Mouse (Mus musculus): Measurements from ENCODE around the gene Rbm38. TPM values are rescaled to one million over a fixed set of nuclear protein-coding genes. Genes with fewer than 3 reads are reported as not detected.

The Rbm38 gene
- 3.9 TPM in 2 replicates for polyA plus RNA-seq (2021; fragmentation: Nextera tagmentation)
- long read RNA-seq, experiment 1, transcript Rbm38-201 (4 exons, 1,768 nt), result major isoform, 5 of 6 reads
- long read RNA-seq, experiment 1, partial matches to known transcripts, result 0 of 6 reads
- long read RNA-seq, experiment 1, other reads (novel, unspliced or antisense), result 0 of 6 reads
- long read RNA-seq, experiment 2, transcript Rbm38-201 (4 exons, 1,768 nt), result major isoform, 23 of 24 reads
- long read RNA-seq, experiment 2, partial matches to known transcripts, result 0 of 24 reads
- long read RNA-seq, experiment 2, other reads (novel, unspliced or antisense), result 0 of 24 reads

DNA sequence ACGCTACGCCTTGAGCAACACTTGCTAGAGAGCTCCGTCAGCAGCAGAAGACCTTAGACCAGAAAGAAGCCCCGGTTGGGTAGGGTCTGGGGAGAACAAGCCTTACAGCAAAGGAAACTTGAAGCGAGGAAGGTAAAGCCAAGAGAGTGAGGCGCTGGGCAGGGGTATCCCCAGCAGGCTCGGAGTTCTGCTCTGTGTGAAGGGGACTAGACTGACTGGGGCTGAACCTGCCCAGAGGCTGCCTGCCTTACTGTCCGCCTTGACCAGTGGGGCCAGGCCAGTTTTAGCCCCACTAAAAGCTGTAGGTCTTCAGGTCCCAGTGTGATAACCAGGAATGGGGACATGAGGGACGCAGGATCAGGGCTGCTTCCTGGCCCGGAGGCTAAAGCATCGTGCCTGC lies at the start of gene Rbm38:
Gene Rbm38 (plus strand): TSS at position 69 of the 400 bp plus-strand sequence.

GRCm38 (mm10) chr2:172977409-172978130 lies 42.7 kb upstream of the Rbm38 start, which contains the start of gene Spo11:
TSS of gene Spo11 (plus strand) at chr2:172977700.

GRCm38 (mm10) chr2:172999630-173000284 lies 20.5 kb upstream of the Rbm38 start, which contains the start of gene Rae1:
TSS of gene Rae1 (plus strand) at chr2:173000117.

Other genes starting within 250 kb of the Rbm38 start
- gene Bmp7, start 80.2 kb upstream of the Rbm38 start, polyA plus RNA-seq (2021; fragmentation: Nextera tagmentation), result 5.0 and 5.2 TPM in 2 replicates
- 0.08 TPM in 1 of 2 replicates, not detected in the other for gene Spo11, start 42.8 kb upstream of the Rbm38 start, polyA plus RNA-seq (2021; fragmentation: Nextera tagmentation)
- gene Rae1, start 20.4 kb upstream of the Rbm38 start, polyA plus RNA-seq (2021; fragmentation: Nextera tagmentation), result 79.3 and 80.0 TPM in 2 replicates
- gene Ctcfl, start 99.0 kb downstream of the Rbm38 start, polyA plus RNA-seq (2021; fragmentation: Nextera tagmentation), result not detected in 2 replicates
- not detected in 2 replicates for gene Pck1, start 132.6 kb downstream of the Rbm38 start, polyA plus RNA-seq (2021; fragmentation: Nextera tagmentation)
- gene Zbp1, start 198.4 kb downstream of the Rbm38 start, polyA plus RNA-seq (2021; fragmentation: Nextera tagmentation), result 0.25 and 0.60 TPM in 2 replicates

Measured in layer of hippocampus, adult 6 months (tissue).